Mouse (Mus musculus) liver, adult 2 months (tissue): ENCODE data around the gene Gm17660. TPM values are rescaled to one million over a fixed set of nuclear protein-coding genes. Genes with fewer than 3 reads are reported as not detected.

ENCODE experiments used
- DNase-seq: peaks from one replicate; pipeline ENCODE4 v3.0.0-alpha.2; 2011; ENCODE audit warnings: low read depth, low spot score; ENCODE audit errors: extremely low read depth
- H3K27ac ChIP-seq: fragments of 200-500 bp; replicated peaks from 2 replicates; pipeline ENCODE4 v1.5.1; 2012; ENCODE audit warnings: low read depth, mild to moderate bottlenecking, control low read depth, inconsistent platforms, low read length; ENCODE audit not compliant: insufficient read depth
- H3K27me3 ChIP-seq: fragments of 200-500 bp; 2 replicates; pipeline ENCODE4 v1.6.1; 2012; ENCODE audit warnings: mild to moderate bottlenecking, moderate library complexity, low read length, inconsistent platforms; ENCODE audit not compliant: control insufficient read depth, insufficient read depth
- H3K36me3 ChIP-seq: fragments of 200-500 bp; 2 replicates; pipeline ENCODE4 v1.6.1; 2012; ENCODE audit warnings: low read length, inconsistent platforms; ENCODE audit not compliant: control insufficient read depth, insufficient read depth
- H3K4me1 ChIP-seq: fragments of 200-500 bp; 2 replicates; pipeline ENCODE4 v1.6.1; 2011; ENCODE audit warnings: low read length; ENCODE audit not compliant: control insufficient read depth, insufficient read depth
- H3K4me3 ChIP-seq: fragments of 200-500 bp; 2 replicates; pipeline ENCODE4 v1.5.1; 2011; ENCODE audit warnings: low read depth, mild to moderate bottlenecking, control low read depth, low read length, moderate library complexity; ENCODE audit not compliant: insufficient read depth
- H3K79me2 ChIP-seq: fragments of 200-500 bp; 2 replicates; pipeline ENCODE4 v1.6.1; 2012; ENCODE audit warnings: inconsistent platforms, mild to moderate bottlenecking, low read length, moderate library complexity; ENCODE audit not compliant: control insufficient read depth, insufficient read depth
- H3K9ac ChIP-seq: fragments of 200-500 bp; 2 replicates; pipeline ENCODE4 v1.6.1; 2012; ENCODE audit warnings: low read depth, mild to moderate bottlenecking, control low read depth, inconsistent platforms, low read length
- CTCF ChIP-seq: fragments of 200-500 bp; IDR thresholded peaks from 2 replicates; pipeline ENCODE4 v1.5.1; 2011; ENCODE audit warnings: low read depth, low read length, control low read depth
- POLR2A ChIP-seq: fragments of 200-500 bp; IDR thresholded peaks from 2 replicates; pipeline ENCODE4 v1.6.1; 2011; ENCODE audit warnings: low read length, control low read depth; ENCODE audit not compliant: insufficient read depth; ENCODE audit errors: extremely low read depth
- WGBS: fragments of 180-500 bp; shearing (Covaris S2); methylation state at CpG from one replicate; pipeline ENCODE4 v1.1.7; 2018; 5-methylcytosine and 5-hydroxymethylcytosine counted together
- polyA plus RNA-seq: library from polyadenylated mRNA; depleted of rRNA; stranded (reverse); fragments of >200 nt; gene quantifications from 2 replicates; pipeline ENCODE4 v1.2.3, GENCODE M21; 2012
- total RNA-seq: library from RNA; depleted of rRNA; stranded (reverse); fragments of >200 nt; gene quantifications from 2 replicates; pipeline ENCODE4 v1.2.3, GENCODE M21; 2014

The Gm17660 gene
- total and polyA plus RNA-seq, 2 experiments: not detected

DNA sequence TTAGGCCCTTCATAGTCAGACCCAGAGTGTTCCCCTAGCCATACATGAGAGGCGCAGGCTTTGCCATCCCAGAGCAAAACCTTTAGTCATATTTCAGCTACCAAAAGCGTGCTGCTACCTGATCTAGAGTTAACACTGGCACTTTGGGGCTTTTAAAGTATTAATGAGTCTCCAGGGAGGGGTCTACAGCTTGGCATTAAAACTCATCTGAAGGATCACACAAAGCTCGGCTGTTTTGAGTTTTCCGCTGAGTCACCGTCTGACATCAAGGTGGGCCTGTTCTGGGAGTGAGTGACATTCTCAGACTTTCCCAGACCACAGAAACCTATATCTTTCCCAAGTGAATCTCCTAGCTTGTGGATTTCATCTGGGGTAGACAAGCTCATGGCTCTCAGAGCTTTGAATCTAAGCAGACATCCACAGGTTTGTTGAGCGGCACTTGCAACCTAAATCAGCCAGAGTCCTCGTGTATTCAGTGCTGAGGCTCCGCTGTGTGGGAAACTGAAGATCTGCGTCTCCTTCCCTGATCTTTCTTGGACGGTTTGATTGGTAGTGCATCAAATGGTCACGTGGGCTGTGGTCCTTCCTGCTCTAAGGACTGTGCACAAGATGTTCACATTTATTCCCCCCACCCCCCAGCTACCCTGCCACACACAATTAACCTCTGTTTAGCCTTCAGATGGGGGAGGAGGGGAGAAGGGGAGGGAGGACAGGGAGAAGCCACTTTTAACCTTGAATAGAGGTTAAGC is 30.9 kb upstream of the Gm17660 start:
- H3K27ac ChIP-seq: no peak overlapping the region
- no peaks in the 10 kb centered on the region; the same call in 1 of the 2 replicates for H3K27me3 ChIP-seq
- no peaks in the 10 kb centered on the region for H3K4me1 ChIP-seq
- TF ChIP-seq CTCF (no peak), POLR2A (no peak)
- H3K9ac ChIP-seq: no peak overlapping the region
- no peaks in the 10 kb centered on the region for H3K36me3 ChIP-seq
- 79% methylated on average over 11 of the region's 11 CpGs for WGBS
- H3K79me2 ChIP-seq: no peaks in the 10 kb centered on the region
- H3K4me3 ChIP-seq: no peak overlapping the region
- no peak for DNase-seq

DNA sequence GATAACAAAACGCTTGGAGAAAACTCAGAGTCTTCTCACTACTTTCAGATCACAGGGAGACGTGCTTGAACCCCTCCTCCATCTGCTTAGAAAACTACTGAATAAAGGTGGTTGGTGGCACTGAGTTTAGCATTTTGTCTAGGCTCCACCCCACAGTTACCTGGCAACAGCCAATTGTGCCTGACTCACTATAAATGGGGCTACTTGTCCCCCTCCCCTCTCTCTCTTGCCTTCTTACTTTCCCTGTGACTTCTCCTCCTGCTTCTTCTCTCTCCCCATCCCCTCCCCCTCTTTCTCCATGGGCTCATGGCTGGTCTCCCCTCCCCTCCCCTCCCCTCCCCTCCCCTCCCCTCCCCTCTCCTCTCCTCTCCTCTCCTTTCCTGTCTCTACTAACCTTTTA is 26.7 kb upstream of the Gm17660 start:
- no peaks in the 10 kb centered on the region for H3K27me3 ChIP-seq

DNA sequence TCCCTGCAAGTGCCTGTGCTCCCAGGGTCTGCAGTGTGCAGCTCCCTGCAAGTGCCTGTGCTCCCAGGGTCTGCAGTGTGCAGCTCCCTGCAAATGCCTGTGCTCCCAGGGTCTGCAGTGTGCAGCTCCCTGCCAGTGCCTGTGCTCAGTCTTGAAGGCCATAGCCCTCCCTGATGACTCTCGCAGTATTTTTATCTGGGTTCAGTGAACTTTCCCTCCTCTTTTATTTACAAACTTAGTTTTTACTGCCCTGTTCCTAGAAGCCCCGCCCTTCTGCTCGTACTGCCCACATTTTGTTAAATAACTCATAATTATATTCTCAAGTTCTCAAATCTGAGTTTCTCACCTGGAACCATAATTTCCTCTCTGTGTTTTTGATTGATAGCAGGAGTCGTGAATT is 25.8 kb upstream of the Gm17660 start:
- TF ChIP-seq CTCF: no peak
- no peak for TF ChIP-seq POLR2A
- Histone ChIP-seq H3K27ac (no peak overlapping the region), H3K4me3 (no peak overlapping the region), H3K79me2 (no peaks in the 10 kb centered on the region), H3K4me1 (no peaks in the 10 kb centered on the region), H3K36me3 (no peaks in the 10 kb centered on the region), H3K9ac (no peak overlapping the region), H3K27me3 (no peaks in the 10 kb centered on the region)
- peak; percentile 19 for DNase-seq
- WGBS: 45% methylated on average over 4 of the region's 4 CpGs

More for the DNA sequence above, 26.7 kb upstream of the Gm17660 start:
- Histone ChIP-seq H3K27ac (no peak overlapping the region), H3K9ac (no peak overlapping the region), H3K4me1 (no peaks in the 10 kb centered on the region), H3K4me3 (no peak overlapping the region), H3K79me2 (no peaks in the 10 kb centered on the region), H3K36me3 (no peaks in the 10 kb centered on the region)
- WGBS: 89% methylated on average over 2 of the region's 2 CpGs
- no peak for DNase-seq
- TF ChIP-seq CTCF (no peak), POLR2A (no peak)

- H3K79me2 ChIP-seq: no peaks in the 10 kb centered on the region
- H3K4me1 ChIP-seq: no peaks in the 10 kb centered on the region
- no peak overlapping the region for H3K27ac ChIP-seq
- H3K36me3 ChIP-seq: no peaks in the 10 kb centered on the region
- no peak overlapping the region for H3K9ac ChIP-seq
- H3K27me3 ChIP-seq: no peaks in the 10 kb centered on the region
- no peak overlapping the region for H3K4me3 ChIP-seq
- no peak for TF ChIP-seq CTCF
- TF ChIP-seq POLR2A: no peak
- no peak for DNase-seq
- WGBS: 50% methylated on average over 10 of the region's 10 CpGs
Observed at GRCm38 (mm10) chr5:104101678-104102531, 24.5 kb upstream of the Gm17660 start.

GRCm38 (mm10) chr5:104096078-104096938 is 18.9 kb upstream of the Gm17660 start:
- Histone ChIP-seq H3K4me1 (no peaks in the 10 kb centered on the region), H3K27ac (no peak overlapping the region), H3K27me3 (no peaks in the 10 kb centered on the region; the same call in 1 of the 2 replicates), H3K4me3 (no peak overlapping the region), H3K36me3 (no peaks in the 10 kb centered on the region), H3K9ac (no peak overlapping the region), H3K79me2 (no peaks in the 10 kb centered on the region)
- no peak for TF ChIP-seq POLR2A
- no peak for TF ChIP-seq CTCF
- DNase-seq: peak; percentile 32
- 75% methylated on average over 16 of the region's 16 CpGs for WGBS
